8 mouse cellular contexts compared by ENCODE assay signal in the genomic region with DNA sequence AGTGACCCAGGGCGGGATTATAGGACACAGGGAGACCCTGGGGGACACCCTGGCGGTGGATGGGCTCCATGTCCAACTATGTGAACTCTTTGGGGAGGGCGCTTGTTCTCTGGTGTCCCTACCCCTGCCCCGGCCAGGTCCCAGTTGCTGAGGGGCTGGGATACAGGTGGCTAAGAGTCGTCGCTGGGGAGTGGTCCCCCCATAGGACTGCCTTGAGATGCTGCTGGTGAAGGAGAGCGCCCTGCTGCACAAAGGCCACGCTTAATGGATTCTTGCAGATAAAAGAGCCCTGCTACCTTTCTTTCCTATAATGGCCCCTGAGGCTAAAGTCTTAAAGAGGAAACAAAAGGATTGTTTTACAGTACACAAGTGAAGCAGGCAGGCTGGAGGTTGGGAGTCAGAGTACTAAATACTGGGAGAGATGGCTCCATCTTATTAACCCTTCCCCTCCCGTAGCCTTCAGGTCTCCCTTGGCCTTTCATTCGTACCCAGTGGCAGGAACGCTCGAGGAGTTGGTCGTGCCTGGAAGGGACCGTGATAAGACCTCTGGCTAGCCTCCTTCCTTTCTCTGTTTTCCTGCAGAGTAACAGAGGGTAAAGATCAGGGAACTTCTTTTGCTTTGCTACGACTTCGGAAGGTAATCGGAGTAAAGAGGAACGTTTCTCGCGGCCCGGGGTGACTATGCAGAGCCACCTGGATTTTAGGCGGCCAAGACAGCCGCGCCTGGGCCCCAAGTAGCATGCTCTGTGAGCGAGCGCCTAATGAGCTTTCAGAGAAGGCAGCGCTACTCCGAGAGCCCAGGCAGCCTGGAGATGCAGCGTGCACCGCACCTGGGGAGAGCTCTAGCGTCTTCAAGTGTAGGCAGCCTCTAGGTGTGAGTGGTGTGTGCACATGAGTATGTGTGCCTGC.
DNase-seq lines count a peak whose midpoint lies in the region; ATAC-seq and TF ChIP-seq lines count a peak whose summit lies in the region.

No protein-coding gene starts in this region.

- no peak for DNase-seq in kidney, adult 9 months
- DNase-seq in embryonic facial prominence, embryonic 14.5 days (ENCODE audit: low spot score), result peak; percentile 64
- DNase-seq in left cerebral cortex, adult 11 months (ENCODE audit: low spot score), result no peak
- no peak for DNase-seq in gastrocnemius, adult 2 months
- DNase-seq in frontal cortex, postnatal 36 days (ENCODE audit: low spot score in 2 of 2), result no peak

- H3K9ac ChIP-seq in kidney, embryonic 16.5 days (replicated peaks; ENCODE audit: low read length), result peak overlapping the region; percentile 62
- peak overlapping the region; percentile 45 for H3K9ac ChIP-seq in embryonic facial prominence, embryonic 14.5 days (ENCODE audit: low read depth, low read length)
- peak overlapping the region; percentile 48 for H3K9ac ChIP-seq in limb, embryonic 13.5 days

- TF ChIP-seq CTCF in small intestine, adult 2 months (IDR thresholded peaks at IDR 0.05; ENCODE audit: extremely low read depth, insufficient read length, insufficient replicate concordance, low read depth, low read length), result no peak
- no peak for TF ChIP-seq CTCF in gastrocnemius, adult 2 months (IDR thresholded peaks at IDR 0.05)

- ATAC-seq in kidney, embryonic 16.5 days (ENCODE audit: low FRiP score, low TSS enrichment), result peak; percentile 53
- peak; percentile 62 for ATAC-seq in embryonic facial prominence, embryonic 14.5 days (ENCODE audit: low read depth)
- ATAC-seq in limb, embryonic 13.5 days (ENCODE audit: low FRiP score, low read depth), result peak; percentile 34; the same call in 1 of the 2 replicates

- intact Hi-C loops in gastrocnemius, adult 2 months (cut with DNase I), result no loop called here

- H3K27ac ChIP-seq in kidney, embryonic 16.5 days (ENCODE audit: low read length), result no peak overlapping the region
- no peak overlapping the region for H3K27ac ChIP-seq in embryonic facial prominence, embryonic 14.5 days (replicated peaks; ENCODE audit: low read depth, low read length)
- no peak overlapping the region for H3K27ac ChIP-seq in limb, embryonic 13.5 days
- H3K27ac ChIP-seq in small intestine, adult 2 months (ENCODE audit: insufficient read depth, low read depth, low read length), result no peak overlapping the region
- no peak overlapping the region for H3K27ac ChIP-seq in gastrocnemius, adult 2 months

- no peaks in the 10 kb centered on the region for H3K27me3 ChIP-seq in kidney, embryonic 16.5 days (ENCODE audit: insufficient read depth, low read length)
- no peaks in the 10 kb centered on the region for H3K27me3 ChIP-seq in embryonic facial prominence, embryonic 14.5 days (replicated peaks; ENCODE audit: control insufficient read depth, insufficient read depth, low read length)
- H3K27me3 ChIP-seq in limb, embryonic 13.5 days, result peaks cover 27% of the 10 kb centered on the region
- H3K27me3 ChIP-seq in small intestine, adult 2 months (ENCODE audit: control insufficient read depth, insufficient read depth, low read length), result no peaks in the 10 kb centered on the region

- H3K4me2 ChIP-seq in kidney, embryonic 16.5 days (replicated peaks; ENCODE audit: low read depth, low read length), result peak overlapping the region; percentile 57
- peak overlapping the region; percentile 52 for H3K4me2 ChIP-seq in embryonic facial prominence, embryonic 14.5 days (ENCODE audit: low read depth, low read length)
- H3K4me2 ChIP-seq in limb, embryonic 13.5 days (replicated peaks), result peak overlapping the region; percentile 60

- H3K36me3 ChIP-seq in kidney, embryonic 16.5 days (ENCODE audit: insufficient read depth, low read length), result no peaks in the 10 kb centered on the region
- H3K36me3 ChIP-seq in embryonic facial prominence, embryonic 14.5 days (ENCODE audit: control insufficient read depth, insufficient read depth, low read length), result no peaks in the 10 kb centered on the region
- no peaks in the 10 kb centered on the region for H3K36me3 ChIP-seq in limb, embryonic 13.5 days
- no peaks in the 10 kb centered on the region for H3K36me3 ChIP-seq in small intestine, adult 2 months (ENCODE audit: control insufficient read depth, insufficient read depth, low read length)

- H3K4me3 ChIP-seq in kidney, embryonic 16.5 days (ENCODE audit: low read length), result peak overlapping the region; percentile 36
- peak overlapping the region; percentile 17; the same call in 1 of the 2 replicates for H3K4me3 ChIP-seq in embryonic facial prominence, embryonic 14.5 days (ENCODE audit: low read depth, low read length)
- H3K4me3 ChIP-seq in limb, embryonic 13.5 days, result peak overlapping the region; percentile 26
- H3K4me3 ChIP-seq in small intestine, adult 2 months (ENCODE audit: low read depth, low read length), result peak overlapping the region; percentile 28
- H3K4me3 ChIP-seq in gastrocnemius, adult 2 months, result no peak overlapping the region

- no peaks in the 10 kb centered on the region for H3K9me3 ChIP-seq in kidney, embryonic 16.5 days (ENCODE audit: low read length)
- H3K9me3 ChIP-seq in embryonic facial prominence, embryonic 14.5 days (ENCODE audit: control insufficient read depth, low read length), result no peaks in the 10 kb centered on the region
- no peaks in the 10 kb centered on the region for H3K9me3 ChIP-seq in limb, embryonic 13.5 days

- no peak for TF ChIP-seq POLR2A in small intestine, adult 2 months (IDR thresholded peaks at IDR 0.05; ENCODE audit: low read depth, low read length)

- 10% methylated on average over 31 of the region's 31 CpGs for WGBS in kidney, embryonic 16.5 days
- WGBS in embryonic facial prominence, embryonic 14.5 days, result 12% methylated on average over 31 of the region's 31 CpGs
- WGBS in limb, embryonic 13.5 days, result 13% methylated on average over 31 of the region's 31 CpGs
- WGBS in small intestine, adult 2 months, result 27% methylated on average over 31 of the region's 31 CpGs

- H3K4me1 ChIP-seq in kidney, embryonic 16.5 days (ENCODE audit: insufficient read depth, low read length), result peaks cover 18% of the 10 kb centered on the region
- peaks cover 19% of the 10 kb centered on the region for H3K4me1 ChIP-seq in embryonic facial prominence, embryonic 14.5 days (ENCODE audit: control insufficient read depth, insufficient read depth, low read length)
- H3K4me1 ChIP-seq in limb, embryonic 13.5 days, result peaks cover 32% of the 10 kb centered on the region
- peaks cover 10% of the 10 kb centered on the region; the same call in 1 of the 2 replicates for H3K4me1 ChIP-seq in small intestine, adult 2 months (ENCODE audit: control insufficient read depth, insufficient read depth, insufficient read length, low read length)
